Mouse (Mus musculus) ES-E14 (cell line): ENCODE measurements around the gene Fbxo7. TPM values are rescaled to one million over a fixed set of nuclear protein-coding genes. Genes with fewer than 3 reads are reported as not detected.

ENCODE experiments used
- DNase-seq: peaks from one replicate; pipeline ENCODE4 v3.0.0-alpha.2; 2013; ENCODE audit warnings: low read depth, low spot score
- H3K27ac ChIP-seq: 2 replicates; pipeline ENCODE4 v1.5.1; 2012; ENCODE audit warnings: low read depth, mild to moderate bottlenecking, low read length, moderate library complexity, mixed read lengths; ENCODE audit not compliant: poor library complexity, insufficient read depth, severe bottlenecking
- H3K36me3 ChIP-seq: 2 replicates; pipeline ENCODE4 v1.6.1; 2012; ENCODE audit warnings: mild to moderate bottlenecking, low read length, moderate library complexity, mixed read lengths; ENCODE audit not compliant: control insufficient read depth, poor library complexity, insufficient read depth, severe bottlenecking
- H3K4me1 ChIP-seq, 2 experiments: fragments of 150-350 bp in 1 of 2; sonication (generic) in 1 of 2; 2 replicates each; pipeline ENCODE4 v1.6.1; 2012; ENCODE audit warnings: low read length in 2 of 2, mild to moderate bottlenecking in 1 of 2, mixed read lengths in 1 of 2; ENCODE audit not compliant: control insufficient read depth in 2 of 2, insufficient read depth in 2 of 2, poor library complexity in 1 of 2
- H3K4me3 ChIP-seq, 2 experiments: fragments of 150-350 bp in 1 of 2; sonication (generic) in 1 of 2; 2 replicates each; pipeline ENCODE4 v1.5.1; 2012; ENCODE audit warnings: low read length in 2 of 2, low read depth in 1 of 2, mild to moderate bottlenecking in 1 of 2, mixed read lengths in 1 of 2; ENCODE audit not compliant: insufficient read depth in 1 of 2, poor library complexity in 1 of 2, severe bottlenecking in 1 of 2
- H3K9ac ChIP-seq: 2 replicates; pipeline ENCODE4 v1.6.1; 2012; ENCODE audit warnings: low read depth, mild to moderate bottlenecking, low read length, mixed read lengths; ENCODE audit not compliant: poor library complexity, insufficient read depth, severe bottlenecking
- H3K9me3 ChIP-seq: fragments of 150-350 bp; sonication (generic); 2 replicates; pipeline ENCODE4 v1.6.1; 2012; ENCODE audit warnings: low read depth, mild to moderate bottlenecking, low read length; ENCODE audit not compliant: control insufficient read depth, insufficient read depth
- CHD2 ChIP-seq: IDR thresholded peaks from 2 replicates; pipeline ENCODE4 v1.6.1; 2014; ENCODE audit warnings: mild to moderate bottlenecking, low read depth, low read length, inconsistent platforms
- HCFC1 ChIP-seq: IDR thresholded peaks from 2 replicates; pipeline ENCODE4 v1.6.1; 2012; ENCODE audit warnings: low read length, inconsistent platforms, borderline replicate concordance; ENCODE audit not compliant: insufficient read depth
- MAFK ChIP-seq: IDR thresholded peaks from 2 replicates; pipeline ENCODE4 v1.6.1; 2014; ENCODE audit warnings: mild to moderate bottlenecking, low read depth, low read length, inconsistent platforms; ENCODE audit not compliant: insufficient read depth
- ZC3H11A ChIP-seq: IDR thresholded peaks from 2 replicates; pipeline ENCODE4 v1.6.1; 2012; ENCODE audit warnings: low read depth, mild to moderate bottlenecking, inconsistent platforms, low read length, borderline replicate concordance
- ZNF384 ChIP-seq: IDR thresholded peaks from 2 replicates; pipeline ENCODE4 v1.6.1; 2012; ENCODE audit warnings: low read depth, low read length, inconsistent platforms
- in situ Hi-C, 2 experiments: fragments of 600-800 bp; cut with MboI; formaldehyde crosslinking; loops; one replicate each; pipeline ENCODE4 v1.15.1; 2025; ENCODE audit warnings: low sequenced_read_pairs in 2 of 2, inconsistent platforms in 1 of 2; ENCODE audit not compliant: unreplicated experiment in 2 of 2
- total RNA-seq: library from RNA; depleted of rRNA; stranded (reverse); fragments of 300-350 nt; gene quantifications from 2 replicates; pipeline ENCODE4 v1.2.3, GENCODE M21; 2012

Fbxo7 gene
- total RNA-seq, 1 experiment = 16.3 TPM

GRCm38 (mm10) chr10:86074971-86075711 lies 53.4 kb downstream of the Fbxo7 start:
- Histone ChIP-seq H3K27ac (no peak overlapping the region), H3K9ac (no peak overlapping the region), H3K36me3 (no peaks in the 10 kb centered on the region), H3K4me1 (no peaks in the 10 kb centered on the region), H3K9me3 (no peaks in the 10 kb centered on the region), H3K4me3 (no peak overlapping the region)
- no peak for DNase-seq
- in situ Hi-C loops = no loop called here
- no peak for TF ChIP-seq ZNF384
- TF ChIP-seq HCFC1 = no peak
- no peak for TF ChIP-seq ZC3H11A
- no peak for TF ChIP-seq MAFK
- no peak for TF ChIP-seq CHD2

- Histone ChIP-seq H3K4me1 (no peaks in the 10 kb centered on the region), H3K4me3 (no peak overlapping the region), H3K9me3 (no peaks in the 10 kb centered on the region), H3K27ac (no peak overlapping the region), H3K36me3 (no peaks in the 10 kb centered on the region), H3K9ac (no peak overlapping the region)
- TF ChIP-seq ZC3H11A = no peak
- TF ChIP-seq CHD2 = no peak
- TF ChIP-seq ZNF384 = no peak
- no peak for TF ChIP-seq HCFC1
- no peak for TF ChIP-seq MAFK
- DNase-seq = no peak
- in situ Hi-C loops = no loop called here
Measured at GRCm38 (mm10) chr10:86077272-86077671, 55.5 kb downstream of the Fbxo7 start.

- H3K27ac ChIP-seq = no peak overlapping the region
- in situ Hi-C loops = no loop called here
- no peak for TF ChIP-seq MAFK
- no peak for TF ChIP-seq CHD2
- no peak for TF ChIP-seq ZNF384
- no peak for TF ChIP-seq ZC3H11A
- no peak for TF ChIP-seq HCFC1
Measured at GRCm38 (mm10) chr10:86078761-86079160, 57.0 kb downstream of the Fbxo7 start.

DNA sequence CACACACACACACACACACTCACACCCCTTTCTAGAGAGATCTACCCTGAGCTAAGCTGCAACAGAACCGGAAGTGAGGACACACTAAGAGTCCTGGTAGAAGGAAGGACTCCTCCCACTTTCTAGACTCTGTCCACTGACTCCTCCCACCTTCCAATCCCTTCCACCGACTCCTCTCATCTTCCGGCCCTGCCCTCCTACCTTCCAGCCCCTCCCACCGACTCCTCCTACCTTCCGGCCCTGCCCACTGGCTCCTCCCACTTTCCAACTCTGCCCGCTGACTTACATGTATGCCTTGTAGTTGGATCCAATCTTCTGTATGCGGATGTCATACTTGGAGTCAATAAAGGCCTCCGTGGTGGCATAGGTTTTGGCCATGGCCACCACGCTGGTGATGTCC lies 58.1 kb downstream of the Fbxo7 start:
- Histone ChIP-seq H3K4me3 (peak overlapping the region in 1 of 2 experiments; percentile 59; a peak in 1 of 4 replicates), H3K4me1 (no peaks in the 10 kb centered on the region), H3K27ac (no peak overlapping the region), H3K9me3 (no peaks in the 10 kb centered on the region), H3K9ac (no peak overlapping the region), H3K36me3 (no peaks in the 10 kb centered on the region)
- in situ Hi-C loops = no loop called here
- TF ChIP-seq HCFC1 = no peak
- no peak for TF ChIP-seq MAFK
- no peak for TF ChIP-seq CHD2
- TF ChIP-seq ZC3H11A = no peak
- TF ChIP-seq ZNF384 = no peak
- DNase-seq = peak; percentile 56

More at GRCm38 (mm10) chr10:86078761-86079160, 57.0 kb downstream of the Fbxo7 start:
- no peaks in the 10 kb centered on the region for H3K36me3 ChIP-seq
- no peaks in the 10 kb centered on the region for H3K9me3 ChIP-seq
- no peak overlapping the region for H3K4me3 ChIP-seq
- no peaks in the 10 kb centered on the region for H3K4me1 ChIP-seq
- H3K9ac ChIP-seq = no peak overlapping the region
- no peak for DNase-seq

- Histone ChIP-seq H3K4me1 (no peaks in the 10 kb centered on the region; a peak in 1 of 4 replicates), H3K36me3 (no peaks in the 10 kb centered on the region), H3K9ac (no peak overlapping the region), H3K4me3 (no peak overlapping the region), H3K27ac (no peak overlapping the region), H3K9me3 (no peaks in the 10 kb centered on the region)
- DNase-seq = peak; percentile 64
- TF ChIP-seq ZC3H11A (peak; percentile 26; the same call in 1 of the 2 replicates), CHD2 (no peak)
- in situ Hi-C loops = no loop called here
Measured at GRCm38 (mm10) chr10:86091919-86092318, 70.1 kb downstream of the Fbxo7 start.
